Mouse (Mus musculus) ovary, postnatal 36 days (tissue): Measurements from ENCODE around the gene Lpar5.
A peak's percentile ranks its signal among the peaks of the same experiment; 100 is the strongest.

ENCODE experiments used
- DNase-seq: peaks from one replicate; pipeline ENCODE4 v3.0.0; 2022; ENCODE audit warnings: low spot score, mixed read lengths

Lpar5 gene

GRCm38 (mm10) chr6:125129710-125130402, 62.1 kb downstream of the Lpar5 start:
- DNase-seq = no peak

GRCm38 (mm10) chr6:125131302-125132156, 63.8 kb downstream of the Lpar5 start, which contains the start of gene Nop2:
Gene Nop2, plus strand, starts transcription at chr6:125131909.
- peak; percentile 86 for DNase-seq
